Mouse (Mus musculus): ENCODE results near the gene Akap5.

Akap5 gene

GRCm38 (mm10) chr12:76311227-76311626, 13.5 kb upstream of the Akap5 start:
- no peak for DNase-seq (ENCODE audit: low spot score)

DNA sequence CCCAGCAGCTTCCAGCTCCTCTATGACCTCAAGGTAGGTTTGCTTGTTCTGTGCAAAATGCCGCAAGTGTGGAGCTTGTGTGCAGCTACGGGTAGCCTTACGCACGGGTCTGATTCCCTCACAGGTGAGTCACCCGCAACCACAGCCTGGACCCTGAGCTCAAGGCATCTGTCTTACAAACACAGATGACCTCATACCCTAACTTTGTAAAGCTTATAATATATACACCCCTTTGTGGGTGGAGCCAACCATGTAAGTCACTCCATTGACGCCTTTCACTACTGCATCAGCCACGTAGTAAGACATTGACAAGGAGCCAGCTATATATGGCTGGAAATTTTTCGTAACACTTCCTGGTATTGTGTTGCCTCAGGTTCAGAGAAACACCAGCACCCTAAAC, 12.7 kb upstream of the Akap5 start:
- no peak for DNase-seq (ENCODE audit: low spot score)

DNA sequence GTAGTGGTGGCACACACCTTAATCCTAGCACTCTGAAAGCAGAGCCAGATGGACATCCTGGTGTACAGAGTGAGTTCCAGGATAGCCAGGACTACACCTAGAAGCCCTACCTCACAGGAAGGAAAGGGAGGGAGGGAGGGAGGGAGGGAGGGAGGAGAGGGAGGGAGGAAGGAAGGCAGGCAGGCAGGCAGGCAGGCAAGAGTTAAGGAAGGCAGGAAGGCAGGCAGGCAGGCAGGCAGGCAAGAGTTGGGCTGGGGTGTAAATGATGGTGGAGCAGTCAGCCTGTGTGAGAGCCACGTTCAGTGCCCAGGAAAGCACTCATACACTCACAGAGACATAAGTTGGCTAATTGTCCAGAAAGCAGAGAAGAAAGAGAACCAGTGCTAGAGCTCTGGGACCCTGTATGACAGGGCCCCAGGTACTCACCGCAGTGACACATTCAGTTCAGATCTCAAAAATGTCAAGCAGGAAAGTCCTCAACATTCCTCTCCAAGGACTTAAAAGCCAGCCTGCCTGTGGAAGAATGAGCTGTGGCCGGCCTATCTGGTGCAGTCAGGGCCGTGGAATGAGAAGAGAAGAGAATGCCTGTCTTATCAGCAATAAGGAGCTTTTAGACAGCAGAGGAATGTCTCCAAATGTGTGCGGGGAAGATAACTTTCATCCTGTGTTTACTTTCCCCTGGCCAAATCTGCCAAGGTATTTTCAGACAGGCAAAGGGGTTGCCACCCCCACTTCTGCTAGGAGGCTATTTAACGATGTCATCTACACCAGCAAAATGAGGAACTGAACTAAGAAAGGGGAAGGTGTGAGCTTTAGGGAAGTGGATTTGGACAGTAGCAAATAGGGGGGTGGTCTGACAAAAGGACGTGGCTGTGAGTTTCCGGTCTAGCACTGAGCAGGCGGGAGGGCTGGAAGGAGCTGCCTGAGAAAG, 6.1 kb upstream of the Akap5 start:
- no peak for DNase-seq (ENCODE audit: low spot score)

DNA sequence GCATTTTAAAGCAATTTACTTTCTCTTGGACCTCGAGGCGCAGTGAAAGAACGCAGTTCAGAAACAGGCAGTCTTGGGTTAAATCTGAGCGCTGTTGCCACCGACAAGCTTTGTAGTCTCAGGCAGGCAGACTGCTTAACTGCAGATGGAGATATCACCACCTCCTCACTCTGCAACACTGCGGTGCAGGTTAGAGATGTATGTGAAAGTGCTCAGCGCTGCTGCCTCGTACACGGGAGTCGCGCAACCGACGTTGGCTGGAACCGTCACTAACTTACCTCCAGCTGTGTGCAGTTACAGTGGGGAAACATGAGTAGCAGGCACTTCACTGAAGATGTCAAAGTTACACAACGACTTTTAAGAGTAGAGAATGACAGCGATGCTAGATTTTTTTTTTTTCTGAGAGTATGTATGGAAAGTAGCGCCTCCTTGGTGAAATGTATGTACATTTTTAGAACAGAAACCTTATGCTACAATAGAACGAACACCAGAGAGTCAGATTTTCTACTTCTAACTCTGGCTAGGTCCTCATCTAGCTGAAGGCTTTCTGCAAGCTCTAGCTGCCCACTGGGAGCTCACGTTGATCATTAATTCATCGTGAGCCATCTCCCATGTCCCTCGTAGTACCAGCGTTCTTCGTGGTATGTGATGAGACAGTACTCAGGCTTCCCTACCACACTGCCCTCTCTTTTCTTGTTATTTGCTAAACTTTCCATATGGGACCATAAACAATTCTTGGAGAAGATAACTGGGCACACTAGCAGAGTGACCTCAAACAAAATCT, 1.9 kb downstream of the Akap5 start:
- no peak for DNase-seq (ENCODE audit: low spot score)

GRCm38 (mm10) chr12:76328567-76329354, 4.1 kb downstream of the Akap5 start:
- DNase-seq (ENCODE audit: low spot score) = no peak

DNA sequence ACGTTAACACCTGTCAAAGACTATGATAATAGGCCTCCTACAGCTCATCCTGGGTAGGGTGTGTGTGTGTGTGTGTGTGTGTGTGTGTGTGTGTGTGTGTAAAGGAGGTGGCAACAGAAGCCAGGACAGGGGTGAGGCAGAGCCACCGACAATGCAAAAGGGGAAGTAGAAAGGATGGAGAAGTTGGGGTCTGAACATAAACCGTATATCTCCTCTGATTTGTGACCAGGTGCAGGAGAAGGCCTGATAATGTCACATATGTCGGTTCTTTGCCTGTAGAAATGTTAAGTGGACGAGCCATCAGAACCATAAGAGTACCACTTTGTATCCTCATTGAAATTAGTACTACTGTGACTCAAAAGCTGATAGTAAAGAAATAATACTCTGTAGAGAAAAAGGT, 9.0 kb downstream of the Akap5 start:
- DNase-seq (ENCODE audit: low spot score) = no peak

DNA sequence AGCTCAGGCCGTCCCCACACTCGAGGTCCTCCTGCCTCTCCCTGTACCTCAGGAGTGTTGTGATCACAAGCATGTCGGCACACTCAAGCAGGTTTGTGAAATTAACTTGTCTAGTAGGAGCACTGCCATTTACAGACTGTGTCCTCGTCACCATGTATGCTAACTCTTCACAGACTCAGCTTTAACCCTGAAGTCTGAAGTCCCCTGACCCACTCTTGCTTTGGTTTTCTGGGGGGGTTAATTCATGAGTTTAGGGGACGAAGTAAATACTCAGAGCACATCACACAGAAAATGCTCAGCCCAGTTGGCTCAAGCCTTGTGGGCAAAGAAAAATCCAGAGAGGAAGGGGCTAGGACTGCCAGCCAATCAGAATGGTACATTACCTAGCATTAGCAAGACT, 10.9 kb downstream of the Akap5 start:
- no peak for DNase-seq (ENCODE audit: low spot score)

DNA sequence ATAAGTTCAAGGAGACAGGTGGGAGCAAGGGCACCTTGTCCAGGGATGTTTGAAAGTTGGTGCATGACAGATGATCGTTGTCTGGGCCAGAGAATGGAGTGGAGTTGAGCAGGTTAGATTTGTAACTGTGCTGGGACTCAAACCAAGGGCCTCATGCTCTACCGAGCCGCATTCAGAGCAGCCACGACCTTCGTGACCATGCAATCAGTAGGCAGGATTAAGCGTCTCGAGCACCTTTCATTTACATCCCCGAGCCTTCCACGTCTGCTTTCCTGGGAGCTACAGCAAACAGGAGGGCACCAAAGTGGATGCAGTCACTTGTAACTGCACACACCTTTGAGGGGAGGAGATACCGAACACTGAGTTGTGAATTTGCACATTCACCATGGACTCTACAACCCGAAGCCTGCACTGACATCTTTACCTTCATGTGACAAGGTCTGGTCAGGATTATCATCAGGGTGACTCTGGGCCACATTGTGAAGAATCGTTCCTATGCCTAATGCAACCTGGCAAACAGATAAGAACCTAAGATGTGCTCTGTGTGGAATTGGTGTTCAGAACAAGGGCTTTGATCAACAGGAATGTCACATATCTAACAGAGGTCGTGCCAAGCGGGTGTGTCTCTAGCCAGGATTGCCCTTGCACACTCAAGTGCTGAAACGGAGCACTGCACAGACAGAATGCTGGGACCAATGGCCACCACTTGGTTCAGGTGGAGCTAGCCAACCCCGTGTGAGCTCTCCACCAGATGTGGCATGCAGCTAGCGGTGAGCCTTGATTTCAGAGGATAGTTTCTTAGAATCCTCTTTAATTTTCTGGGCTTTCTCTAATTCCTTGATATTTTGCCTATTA, 11.6 kb downstream of the Akap5 start:
- DNase-seq (ENCODE audit: low spot score) = no peak

DNA sequence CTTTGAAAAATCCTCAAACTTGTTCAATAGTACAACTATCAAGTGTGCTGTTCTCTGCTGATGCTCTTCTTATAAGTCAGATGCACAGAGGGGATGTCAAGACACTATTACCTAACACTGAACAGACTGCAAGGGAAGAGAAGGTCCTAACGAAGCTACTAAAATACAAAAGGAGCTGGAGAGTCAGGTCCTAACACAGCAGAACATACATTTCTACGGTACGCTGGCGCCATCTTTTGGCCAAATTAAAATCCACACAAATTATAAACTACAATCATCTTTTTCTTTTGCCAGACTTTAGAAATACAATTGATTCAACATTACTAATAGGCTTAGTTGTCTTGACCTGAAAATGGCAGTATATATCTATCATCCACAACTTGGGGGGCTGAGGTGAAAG, 16.4 kb downstream of the Akap5 start:
- DNase-seq (ENCODE audit: low spot score) = no peak

DNA sequence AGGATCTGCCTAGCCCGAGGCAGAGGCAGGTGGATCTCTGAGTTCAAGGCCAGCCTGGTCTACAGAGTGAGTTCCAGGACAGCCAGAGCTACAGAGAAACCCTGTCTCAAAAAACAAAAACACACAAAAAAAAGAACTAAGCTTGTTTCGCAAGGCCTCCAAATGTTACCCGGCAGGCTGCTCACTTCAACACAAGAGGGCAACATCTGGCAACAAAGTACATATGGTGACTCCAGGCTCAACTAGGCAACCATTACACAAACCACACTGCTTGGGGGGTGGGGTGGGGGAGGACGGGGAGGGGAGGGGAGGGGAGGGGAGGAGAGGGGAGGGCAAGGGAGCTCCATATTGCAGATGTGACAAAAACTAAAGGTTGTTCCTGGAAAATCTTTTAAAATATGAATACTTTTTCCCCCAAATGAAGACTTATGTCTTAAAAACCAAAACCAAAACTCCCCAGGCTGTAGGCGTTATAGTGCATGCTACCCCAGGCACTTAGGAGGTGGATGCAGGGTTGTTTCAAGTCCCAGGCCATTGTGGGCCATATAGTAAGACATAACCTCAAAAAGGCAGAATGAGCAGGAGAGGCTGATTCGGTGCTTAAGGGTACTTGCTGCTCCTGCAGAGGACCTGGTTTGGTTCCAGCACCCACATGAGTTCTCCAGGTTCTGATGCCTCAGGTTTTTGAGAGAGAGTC, 21.2 kb downstream of the Akap5 start:
- peak; percentile 36 for DNase-seq (ENCODE audit: low spot score)

- no peak for DNase-seq (ENCODE audit: low spot score)
Observed at GRCm38 (mm10) chr12:76349680-76350220, 25.1 kb downstream of the Akap5 start.

DNA sequence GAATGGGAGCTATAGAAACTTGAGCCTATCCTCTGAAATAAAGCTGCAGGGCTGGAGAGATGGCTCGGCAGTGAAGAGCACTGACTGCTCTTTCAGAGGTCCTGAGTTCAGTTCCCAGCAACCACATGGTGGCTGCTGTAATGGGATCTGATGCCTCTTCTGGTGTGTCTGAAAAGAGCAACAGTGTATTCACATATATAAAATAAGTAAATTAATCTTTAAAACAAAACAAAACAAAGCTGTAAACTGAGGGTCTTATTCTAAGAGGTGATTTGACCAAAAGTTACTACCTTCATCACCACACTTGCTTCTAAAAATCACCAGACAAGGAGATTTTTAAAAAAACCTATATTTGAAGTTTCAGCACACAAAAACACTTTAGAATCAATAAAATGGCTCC, 36.2 kb downstream of the Akap5 start:
- DNase-seq (ENCODE audit: low spot score) = no peak

- no peak for DNase-seq (ENCODE audit: low spot score)
Observed at GRCm38 (mm10) chr12:76361405-76362302, 37.0 kb downstream of the Akap5 start.

- no peak for DNase-seq (ENCODE audit: low spot score)
Observed at GRCm38 (mm10) chr12:76362303-76362676, 37.6 kb downstream of the Akap5 start.

DNA sequence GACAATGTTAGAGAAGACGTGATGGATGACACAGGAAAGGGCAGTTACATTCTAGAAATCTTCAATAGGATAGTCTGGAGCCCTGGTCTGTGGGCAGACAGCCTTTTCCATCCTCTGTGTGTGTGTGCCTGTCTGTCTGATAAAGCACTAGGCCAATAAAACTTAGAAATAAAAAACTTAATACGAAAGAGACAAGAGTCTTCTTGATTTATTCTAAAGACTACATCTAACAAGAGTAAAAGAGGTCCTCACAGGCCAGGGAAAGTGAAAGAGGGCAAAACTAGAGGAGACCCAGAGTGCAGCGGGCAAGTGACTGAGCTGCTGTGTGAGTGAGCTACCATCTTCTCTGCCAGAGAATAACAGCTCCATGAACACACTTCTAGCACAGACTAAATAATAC, 41.6 kb downstream of the Akap5 start:
- DNase-seq (ENCODE audit: low spot score) = no peak

- DNase-seq (ENCODE audit: low spot score) = no peak
Observed at GRCm38 (mm10) chr12:76367096-76367995, 42.7 kb downstream of the Akap5 start.

DNA sequence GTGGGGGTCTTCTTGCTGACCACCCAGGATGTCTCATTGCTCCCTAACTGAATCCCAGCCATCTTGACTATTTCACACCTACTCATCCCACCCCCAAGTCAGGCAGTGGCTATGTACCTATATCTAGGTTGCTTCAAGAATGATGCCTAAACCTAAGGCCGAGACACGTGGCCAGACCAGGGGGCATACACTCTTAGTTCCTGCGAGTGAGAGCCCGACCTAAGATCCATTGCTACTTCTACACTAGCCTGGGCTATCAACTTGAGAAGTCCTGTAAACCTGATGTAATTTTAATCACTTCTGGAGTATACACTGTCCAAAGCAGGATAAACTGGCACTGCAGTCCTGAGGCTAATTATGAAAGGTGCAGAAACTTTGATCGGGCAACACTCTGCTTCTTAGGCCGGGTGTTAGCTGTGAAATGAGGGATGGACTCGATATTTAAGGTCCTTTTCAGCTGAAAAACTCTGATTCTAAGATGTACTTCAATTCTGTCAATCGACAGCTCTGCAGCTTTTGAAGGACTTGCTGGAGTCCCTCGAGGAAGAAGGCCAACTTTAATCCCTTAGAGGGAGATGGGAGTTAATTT, 43.6 kb downstream of the Akap5 start:
- DNase-seq (ENCODE audit: low spot score) = no peak

DNA sequence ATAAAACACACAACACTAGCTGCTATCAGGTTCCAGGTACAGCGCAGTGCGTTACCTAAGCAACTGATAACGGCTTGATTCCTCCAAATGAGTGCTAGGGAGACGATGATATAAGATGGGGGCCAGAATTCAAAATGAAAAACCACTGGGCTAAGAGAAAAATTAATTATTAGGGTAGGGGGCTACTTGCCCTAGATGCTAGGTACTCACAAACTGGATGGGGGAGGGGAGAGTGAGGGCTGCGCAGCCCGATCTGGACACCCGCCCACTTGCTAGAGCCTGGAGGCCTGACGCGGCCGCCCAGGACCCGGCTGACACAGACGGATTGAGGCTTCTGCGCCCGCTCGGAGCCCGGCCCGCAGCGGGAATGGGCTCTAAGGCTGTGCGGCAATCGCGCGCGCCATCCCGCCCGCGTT, 44.1 kb downstream of the Akap5 start:
- DNase-seq (ENCODE audit: low spot score) = no peak
